Mouse (Mus musculus) hindbrain, embryonic 12.5 days (tissue): ENCODE data around the gene Sept11. TPM values are rescaled to one million over a fixed set of nuclear protein-coding genes. Genes with fewer than 3 reads are reported as not detected.
A peak's percentile ranks its signal among the peaks of the same experiment; 100 is the strongest.

Experiments used
- ATAC-seq: fragments of 200-750 bp; cut with Nextera tagmentation; 2 replicates; pipeline ENCODE4 v1.8.0; 2017; ENCODE audit warnings: moderate TSS enrichment; ENCODE audit not compliant: low FRiP score
- H3K27ac ChIP-seq: fragments of 300-500 bp; sonication (generic); 2 replicates; pipeline ENCODE4 v1.5.1; 2016; ENCODE audit warnings: mild to moderate bottlenecking
- H3K27me3 ChIP-seq: fragments of 300-500 bp; sonication (generic); 2 replicates; pipeline ENCODE4 v1.6.1; 2016; ENCODE audit warnings: mild to moderate bottlenecking
- H3K36me3 ChIP-seq: fragments of 300-500 bp; sonication (generic); 2 replicates; pipeline ENCODE4 v1.6.1; 2016; ENCODE audit warnings: mild to moderate bottlenecking
- H3K4me1 ChIP-seq: fragments of 300-500 bp; sonication (generic); 2 replicates; pipeline ENCODE4 v1.6.1; 2016
- H3K4me2 ChIP-seq: fragments of 300-500 bp; sonication (generic); replicated peaks from 2 replicates; pipeline ENCODE4 v1.6.1; 2016; ENCODE audit warnings: mild to moderate bottlenecking
- H3K4me3 ChIP-seq: fragments of 300-500 bp; sonication (generic); 2 replicates; pipeline ENCODE4 v1.5.1; 2016; ENCODE audit warnings: mild to moderate bottlenecking
- H3K9ac ChIP-seq: fragments of 300-500 bp; sonication (generic); 2 replicates; pipeline ENCODE4 v1.6.1; 2016; ENCODE audit warnings: mild to moderate bottlenecking, moderate library complexity
- H3K9me3 ChIP-seq: fragments of 300-500 bp; sonication (generic); replicated peaks from 2 replicates; pipeline ENCODE4 v1.6.1; 2016; ENCODE audit warnings: mild to moderate bottlenecking
- WGBS: fragments of 180-500 bp; shearing (Covaris S2); methylation state at CpG from one replicate; pipeline ENCODE4 v1.1.7; 2016; 5-methylcytosine and 5-hydroxymethylcytosine counted together
- polyA plus RNA-seq: library from polyadenylated mRNA; unstranded; fragments of >200 nt; fragmentation: Nextera tagmentation; extraction: Ambion mirVana; gene quantifications from 2 replicates; pipeline ENCODE4 v1.2.1, GENCODE M21; 2016

Gene Sept11
- polyA plus RNA-seq, 1 experiment from 2014 or later = 261 TPM

DNA sequence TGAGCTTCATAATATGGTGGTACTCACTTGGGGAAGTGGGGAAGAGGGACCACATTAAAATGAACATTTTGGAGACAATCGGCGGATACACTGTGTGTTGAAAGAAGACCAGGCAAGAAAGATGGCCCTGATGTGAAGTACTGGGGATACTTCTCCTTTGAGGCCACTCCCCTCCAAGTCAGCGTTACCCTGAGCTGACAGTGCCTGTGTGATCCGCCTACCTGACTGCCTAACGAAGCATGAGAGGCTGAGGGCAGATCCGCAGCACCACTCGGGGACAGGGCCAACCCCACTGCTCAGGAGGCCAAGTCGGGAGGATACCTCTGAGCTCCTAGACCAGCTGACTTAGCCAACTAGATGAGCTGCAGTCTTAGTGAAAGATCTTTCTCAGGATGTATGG is 24.4 kb downstream of the Sept11 start:
- Histone ChIP-seq H3K4me2 (no peak overlapping the region), H3K9me3 (no peaks in the 10 kb centered on the region), H3K27ac (no peak overlapping the region), H3K27me3 (no peaks in the 10 kb centered on the region), H3K4me3 (no peak overlapping the region), H3K36me3 (no peaks in the 10 kb centered on the region), H3K9ac (no peak overlapping the region), H3K4me1 (peaks cover 12% of the 10 kb centered on the region)
- WGBS = 81% methylated on average over 8 of the region's 8 CpGs
- ATAC-seq = no peak

DNA sequence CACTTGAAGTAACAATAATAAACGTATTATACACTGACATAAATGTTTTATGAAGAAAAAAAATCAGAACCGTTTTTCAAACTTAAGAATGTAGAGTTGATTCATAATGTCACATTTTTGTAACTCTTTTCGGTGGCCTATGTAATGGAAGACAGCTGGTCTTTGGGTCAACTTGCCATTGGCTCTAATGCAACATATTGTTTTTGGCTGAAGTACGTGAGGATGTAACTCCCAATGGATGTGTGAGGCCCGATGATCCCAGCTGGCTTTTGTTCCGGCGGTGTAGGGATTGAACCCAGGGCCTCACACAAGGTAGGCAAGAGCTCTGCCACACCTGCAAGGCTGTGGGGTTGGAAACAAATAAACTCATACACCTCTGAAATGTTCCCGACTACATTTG is 28.4 kb downstream of the Sept11 start:
- no peak for ATAC-seq
- H3K9ac ChIP-seq = no peak overlapping the region
- H3K4me1 ChIP-seq = peaks cover 28% of the 10 kb centered on the region
- no peaks in the 10 kb centered on the region for H3K9me3 ChIP-seq
- 78% methylated on average over 8 of the region's 8 CpGs for WGBS
- H3K27ac ChIP-seq = no peak overlapping the region
- no peak overlapping the region for H3K4me2 ChIP-seq
- no peaks in the 10 kb centered on the region for H3K36me3 ChIP-seq
- no peaks in the 10 kb centered on the region for H3K27me3 ChIP-seq
- H3K4me3 ChIP-seq = no peak overlapping the region

DNA sequence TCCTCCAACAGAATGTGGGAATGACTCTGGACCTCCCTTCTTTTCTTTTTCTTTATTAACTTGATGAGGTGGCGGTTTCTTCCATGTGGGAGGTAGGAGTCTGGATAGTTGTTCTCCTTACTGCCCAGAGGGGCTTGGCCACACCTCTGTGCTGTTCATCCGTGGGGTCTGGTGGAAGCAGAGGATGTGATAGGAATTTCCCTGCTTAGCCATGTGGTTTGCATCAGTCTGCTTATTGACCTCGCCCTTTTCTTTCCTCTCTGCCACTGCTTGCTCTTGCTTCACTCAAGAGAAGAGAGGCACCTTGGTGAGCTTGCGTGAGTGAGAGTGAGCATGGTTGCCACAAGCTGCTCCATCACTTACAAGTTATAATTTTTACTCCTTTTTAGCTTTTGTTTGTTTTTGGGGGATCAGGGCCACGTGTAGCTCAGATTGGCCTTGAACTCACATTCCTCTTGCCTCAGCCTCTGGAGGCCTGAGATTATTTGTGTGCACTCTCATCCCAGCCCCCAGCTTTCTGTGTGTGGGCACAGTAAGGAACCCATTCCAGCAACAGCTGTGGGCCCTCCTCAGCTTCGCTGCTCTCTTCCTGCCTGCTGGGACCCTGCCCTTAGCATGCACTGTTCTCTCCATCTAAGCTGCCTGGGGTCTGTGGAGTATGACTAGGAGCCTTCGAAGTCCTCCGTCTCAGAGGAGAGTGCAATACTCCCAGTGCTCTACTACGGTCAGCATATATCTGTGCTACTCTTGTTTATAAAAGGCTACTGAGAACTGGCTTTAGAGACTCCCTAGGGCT is 31.0 kb downstream of the Sept11 start:
- H3K4me2 ChIP-seq = no peak overlapping the region
- no peak overlapping the region for H3K4me3 ChIP-seq
- no peak overlapping the region for H3K9ac ChIP-seq
- H3K4me1 ChIP-seq = peaks cover 53% of the 10 kb centered on the region
- 54% methylated on average over 9 of the region's 9 CpGs for WGBS
- H3K9me3 ChIP-seq = no peaks in the 10 kb centered on the region
- H3K27ac ChIP-seq = peak overlapping the region; percentile 18; the same call in 1 of the 2 replicates
- ATAC-seq = no peak
- no peaks in the 10 kb centered on the region for H3K36me3 ChIP-seq
- H3K27me3 ChIP-seq = no peaks in the 10 kb centered on the region

DNA sequence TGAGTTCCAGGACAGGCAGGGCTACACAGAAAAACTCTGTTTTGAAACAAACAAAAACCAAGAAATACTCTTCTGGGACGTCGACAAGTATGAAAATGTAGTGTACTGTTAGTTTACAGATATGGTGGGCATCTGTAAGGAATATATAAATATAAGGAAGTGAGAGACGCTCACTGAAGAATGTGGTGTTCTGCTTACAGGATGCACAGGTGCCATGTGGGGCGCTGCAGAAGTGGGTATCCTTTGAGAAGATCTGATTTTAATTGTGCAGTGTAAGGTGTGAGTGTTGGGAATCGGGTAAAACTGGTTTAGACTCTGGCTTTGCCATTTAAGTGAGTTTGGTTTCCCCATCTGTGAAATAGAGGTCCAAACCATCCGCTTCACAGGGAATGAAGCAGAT is 32.1 kb downstream of the Sept11 start:
- H3K9ac ChIP-seq = no peak overlapping the region

DNA sequence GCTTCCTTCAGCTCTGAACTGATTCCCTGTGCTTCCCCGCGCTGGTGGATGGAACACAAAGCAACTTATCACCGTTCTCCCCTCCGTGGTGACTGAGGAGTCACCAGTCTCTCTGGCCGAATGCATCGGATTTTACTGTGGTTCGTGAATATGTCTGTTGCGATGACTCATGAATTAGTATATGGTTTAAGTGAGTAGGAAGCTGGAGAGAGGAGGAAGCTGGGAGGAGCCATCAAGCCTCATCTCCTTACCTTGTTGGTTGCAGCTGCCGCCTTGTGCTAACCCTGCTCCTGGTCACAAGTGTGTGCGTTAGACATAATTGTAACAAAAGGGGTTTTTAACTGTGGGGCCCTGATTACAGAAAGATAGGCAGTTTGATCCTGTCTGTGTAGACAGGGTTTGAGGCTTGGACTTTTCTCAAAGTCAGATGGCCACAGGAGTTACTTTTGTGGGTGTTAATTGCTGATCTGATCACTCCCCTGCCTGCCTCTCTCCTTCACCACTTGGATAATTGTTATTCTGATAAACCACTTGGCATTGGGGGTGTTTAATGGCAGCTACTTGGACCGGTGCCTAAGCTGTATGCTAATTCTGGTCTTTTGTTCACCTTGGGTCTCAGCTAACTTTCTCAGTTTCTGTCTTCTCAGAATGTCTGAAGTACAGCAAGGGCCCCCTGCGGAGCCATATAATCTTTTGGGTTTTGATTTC is 33.1 kb downstream of the Sept11 start:
- no peak overlapping the region for H3K4me3 ChIP-seq
- ATAC-seq = peak; percentile 67
- H3K27me3 ChIP-seq = no peaks in the 10 kb centered on the region
- H3K9me3 ChIP-seq = no peaks in the 10 kb centered on the region
- 0 out of 2 replicates have a peak overlapping the region, but pooled peaks have one; percentile 0 for H3K4me2 ChIP-seq
- 43% methylated on average over 12 of the region's 12 CpGs for WGBS
- no peaks in the 10 kb centered on the region for H3K36me3 ChIP-seq
- peaks cover 70% of the 10 kb centered on the region for H3K4me1 ChIP-seq
- H3K9ac ChIP-seq = no peak overlapping the region
- peak overlapping the region; percentile 79 for H3K27ac ChIP-seq

More for the DNA sequence above, 32.1 kb downstream of the Sept11 start:
- Histone ChIP-seq H3K4me2 (no peak overlapping the region), H3K27ac (peak overlapping the region; percentile 79; the same call in 1 of the 2 replicates), H3K36me3 (no peaks in the 10 kb centered on the region), H3K4me1 (peaks cover 64% of the 10 kb centered on the region), H3K27me3 (no peaks in the 10 kb centered on the region), H3K9me3 (no peaks in the 10 kb centered on the region), H3K4me3 (no peak overlapping the region)
- no peak for ATAC-seq
- WGBS = 92% methylated on average over 6 of the region's 6 CpGs

DNA sequence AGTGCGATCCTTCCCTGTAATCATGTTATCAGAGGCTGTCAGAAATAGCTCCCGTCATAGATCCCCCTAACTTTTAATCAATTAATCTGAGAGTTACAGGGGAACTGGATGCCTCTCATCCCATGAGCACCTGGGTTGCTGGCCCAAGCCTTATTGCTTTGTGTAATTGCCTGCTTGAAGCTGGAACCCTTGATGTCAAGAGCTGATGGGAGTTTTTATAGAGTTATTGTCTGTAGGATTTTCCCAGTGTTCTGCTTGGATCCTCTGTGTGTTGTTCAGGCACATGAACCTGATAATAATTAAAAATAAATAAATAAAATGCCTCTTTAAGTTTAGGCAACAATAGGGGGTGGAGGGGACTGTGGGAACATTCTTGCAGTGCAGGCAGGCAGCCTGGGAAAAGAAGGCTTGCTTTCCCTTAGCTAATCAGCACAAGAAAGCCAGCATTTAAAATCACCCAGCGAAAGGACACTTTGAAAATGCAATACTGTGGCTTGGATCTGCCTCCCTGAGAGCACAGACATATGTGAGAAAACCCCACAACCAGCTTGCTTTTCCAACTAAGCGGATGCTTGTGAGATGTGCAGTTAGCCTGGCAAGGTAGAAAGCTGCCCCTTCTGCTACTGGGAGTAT is 33.8 kb downstream of the Sept11 start:
- 32% methylated on average over 4 of the region's 4 CpGs for WGBS
- H3K4me1 ChIP-seq = peaks cover 77% of the 10 kb centered on the region
- H3K4me3 ChIP-seq = no peak overlapping the region
- no peak overlapping the region for H3K9ac ChIP-seq
- H3K27ac ChIP-seq = peak overlapping the region; percentile 79
- H3K36me3 ChIP-seq = no peaks in the 10 kb centered on the region
- H3K4me2 ChIP-seq = 0 out of 2 replicates have a peak overlapping the region, but pooled peaks have one; percentile 0
- no peaks in the 10 kb centered on the region for H3K27me3 ChIP-seq
- ATAC-seq = peak; percentile 70
- H3K9me3 ChIP-seq = no peaks in the 10 kb centered on the region

DNA sequence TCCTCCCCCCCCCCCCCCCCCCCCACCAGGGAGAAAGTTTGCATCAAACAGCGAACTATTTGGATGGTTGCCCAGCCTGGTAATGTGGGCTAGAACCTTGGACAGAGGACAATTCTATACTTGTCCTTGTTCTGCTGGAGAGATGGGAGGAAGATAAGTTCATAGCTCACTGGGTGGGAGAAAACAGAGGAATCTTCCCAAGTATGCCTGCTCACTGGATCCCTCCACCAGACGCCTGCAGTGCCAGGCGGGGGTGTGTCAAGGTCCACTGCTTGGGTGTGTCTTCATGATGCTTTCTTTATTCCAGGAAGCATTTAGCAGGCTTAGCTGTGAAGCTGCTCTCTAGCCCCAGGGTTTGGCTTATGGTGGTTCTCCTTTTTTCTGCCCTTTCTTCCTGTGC is 34.5 kb downstream of the Sept11 start:
- Histone ChIP-seq H3K27ac (peak overlapping the region; percentile 79), H3K4me2 (0 out of 2 replicates have a peak overlapping the region, but pooled peaks have one; percentile 14), H3K27me3 (no peaks in the 10 kb centered on the region), H3K9me3 (no peaks in the 10 kb centered on the region), H3K36me3 (no peaks in the 10 kb centered on the region), H3K4me3 (no peak overlapping the region), H3K4me1 (peaks cover 84% of the 10 kb centered on the region), H3K9ac (no peak overlapping the region)
- peak; percentile 43 for ATAC-seq
- WGBS = 10% methylated on average over 3 of the region's 3 CpGs

DNA sequence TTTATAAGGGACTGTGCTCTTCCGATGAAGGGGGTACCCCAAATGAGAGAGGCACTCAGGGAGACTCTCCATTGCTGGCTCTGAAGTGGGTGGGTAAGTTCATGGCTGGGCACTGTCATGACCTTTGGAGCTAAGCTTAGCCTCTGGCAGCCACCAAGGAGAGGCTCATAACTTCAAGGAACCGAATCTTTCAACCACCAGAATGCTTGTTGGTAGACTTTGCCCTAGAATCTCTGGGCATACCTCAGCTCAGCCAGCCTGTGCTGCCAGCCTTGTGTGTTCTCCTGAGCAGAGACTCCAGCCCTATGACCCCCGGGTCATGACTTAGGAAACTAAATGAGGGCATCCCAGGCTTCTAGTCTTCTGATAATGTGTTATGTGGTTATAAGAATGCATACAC is 35.5 kb downstream of the Sept11 start:
- Histone ChIP-seq H3K27me3 (no peaks in the 10 kb centered on the region), H3K9ac (no peak overlapping the region), H3K27ac (peak overlapping the region; percentile 79; the same call in 1 of the 2 replicates), H3K36me3 (no peaks in the 10 kb centered on the region), H3K4me1 (peaks cover 94% of the 10 kb centered on the region), H3K9me3 (no peaks in the 10 kb centered on the region), H3K4me3 (no peak overlapping the region), H3K4me2 (no peak overlapping the region)
- no peak for ATAC-seq
- WGBS = 75% methylated on average over 3 of the region's 3 CpGs

DNA sequence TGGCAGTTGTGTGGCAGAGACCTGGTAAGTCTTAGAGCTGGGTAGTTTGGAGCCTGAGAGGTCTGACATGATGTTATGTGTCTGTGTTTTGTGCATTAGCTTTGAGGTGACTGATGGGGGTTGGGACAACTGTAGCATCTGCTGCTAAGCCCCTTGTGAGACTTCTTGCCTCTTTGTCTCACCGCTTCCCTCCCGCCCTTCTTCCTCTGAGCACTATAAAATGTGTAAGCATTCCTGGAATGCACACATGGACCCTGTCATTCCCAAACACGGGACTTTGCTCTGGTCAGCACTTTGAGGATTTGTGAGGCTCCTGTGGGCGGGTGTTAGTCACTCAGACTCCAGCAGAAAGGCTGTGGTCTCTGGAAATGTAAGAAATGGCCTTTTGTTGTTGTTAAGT is 36.7 kb downstream of the Sept11 start:
- Histone ChIP-seq H3K27ac (no peak overlapping the region; the same call in 1 of the 2 replicates), H3K4me2 (no peak overlapping the region)
- no peak for ATAC-seq

DNA sequence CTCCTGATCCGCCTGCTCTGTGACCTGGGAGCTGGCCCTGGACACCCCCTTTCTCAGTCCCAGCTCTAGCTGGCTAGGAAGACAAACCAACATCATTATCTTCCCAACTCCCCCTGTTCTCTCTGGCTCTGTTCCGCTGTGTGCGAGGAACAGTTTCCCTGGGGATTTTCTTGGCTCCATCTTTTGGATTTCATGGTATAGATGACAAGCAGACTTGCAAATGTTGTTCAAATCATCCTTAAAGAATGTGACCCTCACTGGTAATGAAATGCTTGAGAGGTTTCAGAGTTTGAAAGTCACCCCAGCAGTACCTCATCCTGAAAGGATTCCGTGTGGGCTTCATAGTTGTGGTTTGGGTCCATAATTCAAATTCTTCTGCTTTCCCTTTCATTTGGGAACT is 38.2 kb downstream of the Sept11 start:
- no peaks in the 10 kb centered on the region for H3K27me3 ChIP-seq
- no peak overlapping the region for H3K9ac ChIP-seq
- no peaks in the 10 kb centered on the region for H3K9me3 ChIP-seq
- WGBS = 59% methylated on average over 4 of the region's 4 CpGs
- ATAC-seq = no peak
- no peak overlapping the region for H3K4me2 ChIP-seq
- no peak overlapping the region for H3K4me3 ChIP-seq
- H3K36me3 ChIP-seq = no peaks in the 10 kb centered on the region
- peaks cover 85% of the 10 kb centered on the region for H3K4me1 ChIP-seq
- H3K27ac ChIP-seq = no peak overlapping the region

More for the DNA sequence above, 36.7 kb downstream of the Sept11 start:
- WGBS = 24% methylated on average over 4 of the region's 4 CpGs
- H3K4me1 ChIP-seq = peaks cover 91% of the 10 kb centered on the region
- no peak overlapping the region for H3K9ac ChIP-seq
- H3K27me3 ChIP-seq = no peaks in the 10 kb centered on the region
- H3K4me3 ChIP-seq = no peak overlapping the region
- H3K36me3 ChIP-seq = no peaks in the 10 kb centered on the region
- H3K9me3 ChIP-seq = no peaks in the 10 kb centered on the region

DNA sequence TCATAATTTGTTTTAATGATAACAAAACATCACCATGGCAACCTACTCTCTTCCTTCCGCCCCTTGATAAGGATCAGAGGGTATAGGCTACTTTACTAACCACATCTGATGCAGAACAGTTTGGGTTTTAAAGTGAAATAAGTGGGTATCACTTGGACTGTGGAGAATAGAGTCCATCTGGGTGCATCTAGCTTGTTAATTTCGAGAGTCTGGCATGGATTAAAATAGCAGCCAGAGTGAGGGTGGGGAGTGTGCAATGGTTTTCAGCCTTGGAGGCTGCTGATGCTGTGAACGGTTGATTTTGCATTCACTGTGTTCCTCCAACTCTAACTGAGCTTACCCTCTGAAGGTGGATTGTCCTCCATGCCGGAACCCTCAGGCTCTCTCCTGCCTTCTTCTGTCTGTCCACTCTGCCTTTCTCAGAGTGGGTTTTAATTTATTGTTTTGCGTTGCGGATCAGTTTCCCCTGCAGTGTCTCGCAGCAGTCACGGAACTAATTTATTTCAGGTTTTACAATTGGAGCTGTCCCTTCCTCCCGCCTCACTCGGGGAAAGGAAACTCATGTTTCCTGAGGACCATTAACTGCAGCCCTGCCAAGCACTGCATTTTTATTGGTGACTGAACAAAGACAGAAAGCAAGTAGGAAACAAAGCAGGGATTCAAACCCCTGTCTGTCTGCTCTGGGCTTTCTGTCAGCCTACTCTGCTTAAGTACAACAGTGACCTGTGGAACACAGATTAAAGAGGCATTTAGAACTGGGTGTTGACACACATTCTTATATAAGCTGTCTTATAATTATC is 40.4 kb downstream of the Sept11 start:
- Histone ChIP-seq H3K27me3 (no peaks in the 10 kb centered on the region), H3K9ac (no peak overlapping the region), H3K4me2 (peak overlapping the region; percentile 15), H3K4me1 (peaks cover 68% of the 10 kb centered on the region), H3K9me3 (no peaks in the 10 kb centered on the region), H3K27ac (peak overlapping the region; percentile 62), H3K4me3 (no peak overlapping the region), H3K36me3 (no peaks in the 10 kb centered on the region)
- 23% methylated on average over 10 of the region's 10 CpGs for WGBS
- ATAC-seq = peak; percentile 36; the same call in 1 of the 2 replicates
